Mouse (Mus musculus): ENCODE measurements around the gene Frmd4a. TPM values are rescaled to one million over a fixed set of nuclear protein-coding genes. Genes with fewer than 3 reads are reported as not detected.

Gene Frmd4a
- polyA plus RNA-seq, 1 experiment from 2014 or later = 6.6 TPM

- ATAC-seq = no peak
- TF ChIP-seq EP300 (IDR thresholded peaks at IDR 0.05; ENCODE audit: low read depth) (no peak), CTCF (IDR thresholded peaks at IDR 0.05; ENCODE audit: low read depth) (no peak)
- Histone ChIP-seq H3K27ac (ENCODE audit: low read depth) (no peak overlapping the region), H3K9ac (replicated peaks) (no peak overlapping the region), H3K4me3 (ENCODE audit: low read depth, low read length) (no peak overlapping the region), H3K4me2 (ENCODE audit: low read depth, low read length) (no peak overlapping the region), H3K9me3 (ENCODE audit: low read length) (no peaks in the 10 kb centered on the region), H3K36me3 (replicated peaks; ENCODE audit: insufficient read depth, low read length) (no peaks in the 10 kb centered on the region), H3K4me1 (ENCODE audit: insufficient read depth) (peaks cover 6% of the 10 kb centered on the region; the same call in 1 of the 2 replicates), H3K27me3 (ENCODE audit: insufficient read depth, low read length) (no peaks in the 10 kb centered on the region)
- DNase-seq = no peak
- 50% methylated on average over 1 of the region's 1 CpGs for WGBS (ENCODE audit: insufficient replicate concordance)
Observed at GRCm38 (mm10) chr2:4346953-4347352, 329.4 kb downstream of the Frmd4a start.

GRCm38 (mm10) chr2:4347782-4348181, 330.3 kb downstream of the Frmd4a start:
- peak; percentile 49; the same call in 1 of the 2 replicates for ATAC-seq
- H3K4me3 ChIP-seq (ENCODE audit: low read depth, low read length) = no peak overlapping the region
- H3K9me3 ChIP-seq (ENCODE audit: low read length) = no peaks in the 10 kb centered on the region
- 27% methylated on average over 3 of the region's 3 CpGs for WGBS (ENCODE audit: insufficient replicate concordance)
- no peak overlapping the region for H3K9ac ChIP-seq (replicated peaks)
- no peaks in the 10 kb centered on the region for H3K36me3 ChIP-seq (replicated peaks; ENCODE audit: insufficient read depth, low read length)
- peaks cover 6% of the 10 kb centered on the region; the same call in 1 of the 2 replicates for H3K4me1 ChIP-seq (ENCODE audit: insufficient read depth)
- TF ChIP-seq CTCF (IDR thresholded peaks at IDR 0.05; ENCODE audit: low read depth) = no peak
- TF ChIP-seq EP300 (IDR thresholded peaks at IDR 0.05; ENCODE audit: low read depth) = peak; percentile 69; the same call in 1 of the 2 replicates
- H3K4me2 ChIP-seq (ENCODE audit: low read depth, low read length) = no peak overlapping the region
- no peak for DNase-seq
- no peaks in the 10 kb centered on the region for H3K27me3 ChIP-seq (ENCODE audit: insufficient read depth, low read length)
- H3K27ac ChIP-seq (ENCODE audit: low read depth) = no peak overlapping the region

GRCm38 (mm10) chr2:4348509-4348908, 331.0 kb downstream of the Frmd4a start:
- no peak overlapping the region for H3K4me3 ChIP-seq (ENCODE audit: low read depth, low read length)
- no peaks in the 10 kb centered on the region for H3K36me3 ChIP-seq (replicated peaks; ENCODE audit: insufficient read depth, low read length)
- no peak for TF ChIP-seq CTCF (IDR thresholded peaks at IDR 0.05; ENCODE audit: low read depth)
- 79% methylated on average over 5 of the region's 5 CpGs for WGBS (ENCODE audit: insufficient replicate concordance)
- DNase-seq (no peak), ATAC-seq (no peak)
- no peak overlapping the region for H3K9ac ChIP-seq (replicated peaks)
- H3K9me3 ChIP-seq (ENCODE audit: low read length) = no peaks in the 10 kb centered on the region
- H3K27me3 ChIP-seq (ENCODE audit: insufficient read depth, low read length) = no peaks in the 10 kb centered on the region
- H3K27ac ChIP-seq (ENCODE audit: low read depth) = no peak overlapping the region
- no peak overlapping the region for H3K4me2 ChIP-seq (ENCODE audit: low read depth, low read length)
- H3K4me1 ChIP-seq (ENCODE audit: insufficient read depth) = peaks cover 6% of the 10 kb centered on the region; the same call in 1 of the 2 replicates

- H3K4me2 ChIP-seq (ENCODE audit: low read depth, low read length) = no peak overlapping the region
- ATAC-seq = no peak
- 80% methylated on average over 7 of the region's 7 CpGs for WGBS (ENCODE audit: insufficient replicate concordance)
- no peaks in the 10 kb centered on the region for H3K27me3 ChIP-seq (ENCODE audit: insufficient read depth, low read length)
- no peaks in the 10 kb centered on the region for H3K4me1 ChIP-seq (ENCODE audit: insufficient read depth)
- no peak overlapping the region for H3K9ac ChIP-seq (replicated peaks)
- no peak overlapping the region for H3K27ac ChIP-seq (ENCODE audit: low read depth)
- no peaks in the 10 kb centered on the region for H3K36me3 ChIP-seq (replicated peaks; ENCODE audit: insufficient read depth, low read length)
- H3K4me3 ChIP-seq (ENCODE audit: low read depth, low read length) = no peak overlapping the region
- DNase-seq = no peak
- no peaks in the 10 kb centered on the region for H3K9me3 ChIP-seq (ENCODE audit: low read length)
- TF ChIP-seq EP300 (IDR thresholded peaks at IDR 0.05; ENCODE audit: low read depth) (no peak), CTCF (IDR thresholded peaks at IDR 0.05; ENCODE audit: low read depth) (no peak)
Observed at GRCm38 (mm10) chr2:4356812-4357384, 339.4 kb downstream of the Frmd4a start.

GRCm38 (mm10) chr2:4361981-4362834, 344.7 kb downstream of the Frmd4a start:
- DNase-seq (no peak), ATAC-seq (no peak)
- H3K4me3 ChIP-seq (ENCODE audit: low read depth, low read length) = no peak overlapping the region
- no peak overlapping the region for H3K4me2 ChIP-seq (ENCODE audit: low read depth, low read length)
- H3K9me3 ChIP-seq (ENCODE audit: low read length) = no peaks in the 10 kb centered on the region
- WGBS (ENCODE audit: insufficient replicate concordance) = 75% methylated on average over 9 of the region's 9 CpGs
- H3K27me3 ChIP-seq (ENCODE audit: insufficient read depth, low read length) = no peaks in the 10 kb centered on the region
- H3K27ac ChIP-seq (ENCODE audit: low read depth) = no peak overlapping the region
- TF ChIP-seq CTCF (IDR thresholded peaks at IDR 0.05; ENCODE audit: low read depth) (no peak), EP300 (IDR thresholded peaks at IDR 0.05; ENCODE audit: low read depth) (no peak)
- no peaks in the 10 kb centered on the region for H3K36me3 ChIP-seq (replicated peaks; ENCODE audit: insufficient read depth, low read length)
- H3K4me1 ChIP-seq (ENCODE audit: insufficient read depth) = no peaks in the 10 kb centered on the region
- no peak overlapping the region for H3K9ac ChIP-seq (replicated peaks)

GRCm38 (mm10) chr2:4364908-4365307, 347.4 kb downstream of the Frmd4a start:
- no peak for TF ChIP-seq EP300 (IDR thresholded peaks at IDR 0.05; ENCODE audit: low read depth)
- ATAC-seq = no peak
- no peaks in the 10 kb centered on the region for H3K9me3 ChIP-seq (ENCODE audit: low read length)

More at GRCm38 (mm10) chr2:4364908-4365307, 347.4 kb downstream of the Frmd4a start:
- H3K27me3 ChIP-seq (ENCODE audit: insufficient read depth, low read length) = no peaks in the 10 kb centered on the region
- no peaks in the 10 kb centered on the region for H3K4me1 ChIP-seq (ENCODE audit: insufficient read depth)
- no peak overlapping the region for H3K4me2 ChIP-seq (ENCODE audit: low read depth, low read length)
- no peak overlapping the region for H3K9ac ChIP-seq (replicated peaks)
- no peak overlapping the region for H3K4me3 ChIP-seq (ENCODE audit: low read depth, low read length)
- no peak for DNase-seq
- H3K36me3 ChIP-seq (replicated peaks; ENCODE audit: insufficient read depth, low read length) = no peaks in the 10 kb centered on the region
- no peak overlapping the region for H3K27ac ChIP-seq (ENCODE audit: low read depth)
- WGBS (ENCODE audit: insufficient replicate concordance) = 70% methylated on average over 4 of the region's 4 CpGs

Data from liver, postnatal 0 days (tissue).